Mouse (Mus musculus) olfactory bulb, adult 2 months (tissue): ENCODE measurements around the gene Gm12216.

Experiments
- CTCF ChIP-seq: fragments of 200-500 bp; IDR thresholded peaks from 2 replicates; pipeline ENCODE4 v1.5.1; 2012; ENCODE audit warnings: low read depth, mild to moderate bottlenecking, low read length, moderate library complexity; ENCODE audit not compliant: insufficient read depth
- POLR2A ChIP-seq: fragments of 200-500 bp; IDR thresholded peaks from 2 replicates; pipeline ENCODE4 v1.6.1; 2012; ENCODE audit warnings: mild to moderate bottlenecking, low read depth, low read length, moderate library complexity; ENCODE audit not compliant: insufficient read depth

GRCm38 (mm10) chr11:53888242-53888641 lies 29.2 kb upstream of the Gm12216 start:
- TF ChIP-seq CTCF (no peak), POLR2A (no peak)
